Mouse (Mus musculus): ENCODE measurements at regions not wholly inside any gene's neighbourhood (a gene's known extent, or its start where the extent isn't known, plus 50 kb on each side); places are given as distances from the start of the nearest gene placed in this dataset.
A peak's percentile ranks its signal among the peaks of the same experiment; 100 is the strongest.

GRCm38 (mm10) chr9:86961663-86962062 is 53.7 kb upstream of the Ripply2 start:
- DNase-seq (ENCODE audit: low read depth, low spot score), result peak; percentile 18

GRCm38 (mm10) chr9:86957076-86957475 is 58.3 kb upstream of the Ripply2 start:
- DNase-seq (ENCODE audit: low read depth, low spot score), result no peak

- no peak for DNase-seq (ENCODE audit: low read depth, low spot score)
Observed at GRCm38 (mm10) chr9:86955720-86956119, 59.6 kb upstream of the Ripply2 start.

- DNase-seq (ENCODE audit: low read depth, low spot score), result no peak
Observed at GRCm38 (mm10) chr9:86951958-86952509, 63.3 kb upstream of the Ripply2 start.

- no peak for DNase-seq (ENCODE audit: low read depth, low spot score)
Observed at GRCm38 (mm10) chr9:86949885-86950284, 65.5 kb upstream of the Ripply2 start.

GRCm38 (mm10) chr9:86931196-86931595 is 50.7 kb upstream of the Snap91 start:
- no peak for DNase-seq (ENCODE audit: low read depth, low spot score)

All from skeletal muscle tissue, adult 2 months (tissue).